In the genomic region with DNA sequence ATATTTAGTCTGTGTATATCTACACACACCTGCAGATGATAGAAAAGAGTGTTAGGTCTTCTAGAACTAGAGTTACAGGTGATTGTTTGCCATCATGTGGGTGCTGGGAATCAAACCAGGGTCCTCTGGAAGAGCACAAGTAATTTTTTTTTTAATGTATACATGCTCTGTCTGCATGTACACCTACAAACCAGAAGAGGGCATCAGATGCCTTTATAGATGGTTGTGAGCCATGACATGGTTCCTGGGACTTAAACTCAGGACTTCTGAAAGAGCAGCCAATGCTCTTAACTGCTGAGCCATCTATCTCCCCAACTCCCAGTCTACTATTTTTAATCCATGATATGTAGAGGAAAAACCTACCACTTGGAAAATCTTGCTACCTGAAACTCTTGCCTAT, we compare ENCODE assay signal across 13 mouse cellular contexts. TPM values are rescaled to one million over a fixed set of nuclear protein-coding genes. Genes with fewer than 3 reads are reported as not detected.
DNase-seq lines count a peak whose midpoint lies in the region; ATAC-seq and TF ChIP-seq lines count a peak whose summit lies in the region.
"Had no signal": no experiment of that assay in that cellular context is flagged by ENCODE, and none has a peak within 500 bp of the region (broad histone marks: within the 10 kb centered on the region; RNA-seq: fewer than 3 reads in every experiment).

No protein-coding gene starts in this region.

- H3K27me3 ChIP-seq in limb, embryonic 10.5 days (ENCODE audit: low read depth, poor library complexity, severe bottlenecking) = peaks cover 12% of the 10 kb centered on the region
- H3K27me3 ChIP-seq: embryonic facial prominence, embryonic 12.5 days; limb, embryonic 15.5 days had no signal

- TF ChIP-seq CTCF in layer of hippocampus, adult 2 months (conservative IDR thresholded peaks at IDR 0.05) = peak; percentile 55

- no peak for DNase-seq in layer of hippocampus, adult 2 months (ENCODE audit: low spot score in 2 of 2)
- no peak for DNase-seq in layer of hippocampus, adult 18-20 months (ENCODE audit: low spot score in 2 of 2)
- DNase-seq in 416B (ENCODE audit: low read depth) (peak; percentile 68), ES-E14 (ENCODE audit: low read depth, low spot score) (no peak)
- no peak for DNase-seq in limb, embryonic 10.5 days (ENCODE audit: low spot score)
- no peak for DNase-seq in right cerebral cortex, postnatal 10 days (ENCODE audit: low spot score in 2 of 2)
- DNase-seq: cerebellum, postnatal 14 days; gastrocnemius, postnatal 25 days; right cerebral cortex, postnatal 25 days had no signal

- 0 out of 4 replicates have a peak, but pooled peaks cover 0 to 2% of the 10 kb centered on the region in 2 experiments for H3K4me1 ChIP-seq in ES-E14 (ENCODE audit: control insufficient read depth in 2 of 2, insufficient read depth in 2 of 2, low read length in 2 of 2, poor library complexity in 1 of 2)
- peaks cover 20% of the 10 kb centered on the region for H3K4me1 ChIP-seq in limb, embryonic 10.5 days
- H3K4me1 ChIP-seq: embryonic facial prominence, embryonic 12.5 days had no signal

- in situ Hi-C loops in ES-E14 (cut with MboI; ENCODE audit: low sequenced_read_pairs in 2 of 2, unreplicated experiment in 2 of 2) = no loop called here

- H3K9me3 ChIP-seq in ES-E14 (ENCODE audit: control insufficient read depth, insufficient read depth, low read depth, low read length) = no peaks in the 10 kb centered on the region
- no peaks in the 10 kb centered on the region for H3K9me3 ChIP-seq in limb, embryonic 10.5 days (replicated peaks)
- H3K9me3 ChIP-seq: embryonic facial prominence, embryonic 12.5 days; limb, embryonic 15.5 days had no signal

- H3K4me3 ChIP-seq in layer of hippocampus, adult 2 months = no peak overlapping the region
- no peak overlapping the region for H3K4me3 ChIP-seq in ES-E14 (ENCODE audit: insufficient read depth in 1 of 2, low read depth in 1 of 2, low read length in 2 of 2, poor library complexity in 1 of 2, severe bottlenecking in 1 of 2)
- H3K4me3 ChIP-seq in limb, embryonic 10.5 days = no peak overlapping the region
- H3K4me3 ChIP-seq: embryonic facial prominence, embryonic 12.5 days; limb, embryonic 15.5 days had no signal

- H3K9ac ChIP-seq in ES-E14 (ENCODE audit: insufficient read depth, low read depth, low read length, poor library complexity, severe bottlenecking) = no peak overlapping the region
- H3K9ac ChIP-seq: embryonic facial prominence, embryonic 12.5 days; limb, embryonic 15.5 days had no signal

- H3K27ac ChIP-seq in layer of hippocampus, adult 2 months = no peak overlapping the region
- H3K27ac ChIP-seq in ES-E14 (ENCODE audit: insufficient read depth, low read depth, low read length, poor library complexity, severe bottlenecking) = no peak overlapping the region
- H3K27ac ChIP-seq in limb, embryonic 10.5 days = no peak overlapping the region
- H3K27ac ChIP-seq: embryonic facial prominence, embryonic 12.5 days; limb, embryonic 15.5 days had no signal

- H3K36me3 ChIP-seq in ES-E14 (ENCODE audit: control insufficient read depth, insufficient read depth, low read length, poor library complexity, severe bottlenecking) = no peaks in the 10 kb centered on the region
- no peaks in the 10 kb centered on the region for H3K36me3 ChIP-seq in limb, embryonic 10.5 days
- H3K36me3 ChIP-seq: embryonic facial prominence, embryonic 12.5 days; limb, embryonic 15.5 days had no signal

- 0 out of 2 replicates have a peak, but pooled peaks have one; percentile 40 for ATAC-seq in megakaryocyte progenitor cell, adult 5-6 weeks (replicated peaks; ENCODE audit: poor library complexity)
- ATAC-seq: activated CD4-positive, CD25-positive, alpha-beta regulatory T cell, adult 4 months had no signal

TF ChIP-seq in ES-E14, 5 proteins besides CTCF, POLR2A, EP300 and RAD21:
- TF ChIP-seq ZNF384 (IDR thresholded peaks at IDR 0.05; ENCODE audit: low read depth, low read length) (peak; percentile 51; the same call in 1 of the 2 replicates), CHD2 (IDR thresholded peaks at IDR 0.05; ENCODE audit: low read depth, low read length) (no peak), MAFK (IDR thresholded peaks at IDR 0.05; ENCODE audit: insufficient read depth, low read depth, low read length) (no peak)

RNA-seq across cellular contexts. Expression of gene Med15, which starts 2.7 kb away (rescaled TPM):
- 10 to 100 TPM; 76.7 to 81.8 TPM for total RNA-seq in layer of hippocampus, adult 2 months (2021)
- 10 to 100 TPM; 68.5 to 76.3 TPM for total RNA-seq in layer of hippocampus, adult 18-20 months (2021)
- total RNA-seq in ES-E14 (2012; rRNA removed) = 32.7 and 36.6 TPM in 2 replicates
- total RNA-seq in megakaryocyte progenitor cell, adult 5-6 weeks (2015) = 42.7 and 43.0 TPM in 2 replicates
- total RNA-seq in megakaryocyte progenitor cell, adult 5-6 weeks (2017) = 15.5 and 26.5 TPM in 2 replicates
- 53.2 and 55.1 TPM in 2 replicates for polyA plus RNA-seq in limb, embryonic 10.5 days (2016; fragmentation: Nextera tagmentation; extraction: Ambion mirVana)

RNA-seq across cellular contexts. Expression of gene Klhl22, which starts 29.4 kb away (rescaled TPM):
- 100 to 1,000 TPM; 101 TPM for total RNA-seq in layer of hippocampus, adult 2 months (2021)
- 100 to 1,000 TPM in 1 of 2 experiments, 10 to 100 TPM in 1; 86.9 to 100 TPM for total RNA-seq in layer of hippocampus, adult 18-20 months (2021)
- total RNA-seq in ES-E14 (2012; rRNA removed) = 48.5 and 64.7 TPM in 2 replicates
- 7.5 and 10.6 TPM in 2 replicates for total RNA-seq in megakaryocyte progenitor cell, adult 5-6 weeks (2015)
- total RNA-seq in megakaryocyte progenitor cell, adult 5-6 weeks (2017) = 12.8 and 34.6 TPM in 2 replicates
- 70.4 and 81.3 TPM in 2 replicates for polyA plus RNA-seq in limb, embryonic 10.5 days (2016; fragmentation: Nextera tagmentation; extraction: Ambion mirVana)
